Mouse (Mus musculus) v-Abl transformed pro-B cells (cell line): ENCODE results near the gene Rnf26.
"Not testable (repeated sequence)": the region's sequence is repeated elsewhere in the genome, so short reads cannot be mapped to it uniquely, and the experiment has no call there.

Source experiments
- in situ Hi-C, 2 experiments: fragments of 400-800 bp; cut with MboI; formaldehyde crosslinking; loops; one replicate each; pipeline ENCODE4 v1.15.1; 2025; ENCODE audit not compliant: unreplicated experiment in 2 of 2

Rnf26 gene

DNA sequence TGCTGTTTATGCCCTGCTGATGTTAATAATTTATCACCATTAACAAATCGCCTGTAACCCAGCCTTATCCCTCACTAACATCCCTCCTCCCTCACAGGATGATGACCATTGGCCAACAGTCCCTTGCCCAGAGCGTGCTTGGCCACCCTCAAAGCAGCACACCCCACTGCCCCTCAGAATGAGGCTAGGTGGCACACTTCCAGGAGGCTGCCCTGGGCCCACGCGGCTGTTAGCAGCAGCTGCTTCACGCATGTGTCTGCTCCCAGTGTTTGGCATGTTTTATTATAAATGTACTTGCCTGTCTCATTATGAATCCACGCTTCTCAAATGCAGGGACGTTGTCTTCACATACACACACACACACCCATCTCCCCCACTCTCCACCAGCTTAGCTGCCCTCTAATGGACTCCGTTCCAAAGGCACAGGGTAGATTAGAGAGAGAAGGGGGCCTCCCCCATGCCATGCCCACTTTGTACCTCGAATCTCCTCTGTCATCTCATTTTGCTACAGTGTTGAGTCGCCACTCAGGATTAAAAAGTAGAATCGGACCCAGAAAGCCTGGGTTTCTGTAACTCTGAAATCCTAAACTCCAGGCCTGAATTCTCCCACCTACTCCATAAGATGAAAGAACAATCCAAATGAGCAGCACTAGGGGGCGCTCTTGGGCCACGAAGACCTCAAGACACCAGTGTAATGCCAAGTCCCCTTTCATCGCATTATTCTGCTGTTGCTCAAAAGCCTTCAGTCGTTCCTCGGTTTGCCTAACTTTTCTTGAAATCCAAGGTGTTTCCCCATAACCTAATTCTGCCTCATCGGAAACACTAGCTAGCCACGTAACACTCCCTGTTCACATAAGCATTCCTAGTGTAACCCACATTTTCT is 12.5 kb upstream of the Rnf26 start:
- in situ Hi-C loops = loop anchor here (5.0 to 10.0 kb wide), 6 partner anchors 109 to 262 kb away; partner anchors contain the start of genes Nlrx1 (in 2 of the 2) and Cbl (in 1 of the 2)

DNA sequence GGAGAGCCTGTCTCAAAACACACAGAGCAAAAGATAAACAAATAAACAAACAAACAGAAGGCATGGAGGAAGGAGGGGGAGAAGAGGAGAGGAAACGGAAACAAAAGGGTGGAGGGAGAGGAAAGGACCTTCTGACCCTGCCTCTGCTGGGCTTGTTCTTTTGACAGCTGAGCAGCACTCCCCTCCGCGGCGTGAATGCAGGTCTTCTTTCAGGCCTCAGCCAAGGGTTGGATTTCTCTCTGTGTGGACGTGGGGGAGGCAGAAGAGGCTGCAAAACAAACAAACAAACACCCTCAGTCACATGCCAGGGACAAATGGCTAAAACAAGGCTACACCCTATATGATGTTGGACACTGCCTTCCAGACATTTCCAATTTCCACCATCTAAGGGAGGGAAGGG is 11.7 kb upstream of the Rnf26 start:
- in situ Hi-C loops = loop anchor here (5.0 to 10.0 kb wide), 6 partner anchors 110 to 262 kb away; partner anchors contain the start of genes Nlrx1 (in 2 of the 2) and Cbl (in 1 of the 2)

DNA sequence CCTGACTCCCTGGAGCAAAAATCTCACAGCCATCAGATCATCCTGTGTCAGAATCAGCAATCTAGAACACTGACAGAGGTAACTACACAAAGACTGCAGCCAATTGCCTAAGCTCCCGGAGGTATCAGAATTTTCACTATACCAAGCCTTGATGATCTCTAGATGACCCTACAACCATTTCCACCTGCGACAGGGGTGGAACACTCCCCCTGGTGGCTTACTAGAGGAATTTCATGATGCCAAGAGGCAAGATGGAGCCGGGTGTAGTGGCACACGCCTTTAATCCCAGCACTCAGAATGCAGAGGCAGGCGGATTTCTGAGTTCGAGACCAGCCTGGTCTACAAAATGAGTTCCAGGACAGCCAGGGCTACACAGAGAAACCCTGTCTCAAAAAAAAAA is 11.0 kb upstream of the Rnf26 start:
- in situ Hi-C loops = loop anchor here (10.0 kb wide), 3 partner anchors 110 to 230 kb away; partner anchors contain the start of genes Cbl (in 1 of the 2) and Nlrx1 (in 1 of the 2)

DNA sequence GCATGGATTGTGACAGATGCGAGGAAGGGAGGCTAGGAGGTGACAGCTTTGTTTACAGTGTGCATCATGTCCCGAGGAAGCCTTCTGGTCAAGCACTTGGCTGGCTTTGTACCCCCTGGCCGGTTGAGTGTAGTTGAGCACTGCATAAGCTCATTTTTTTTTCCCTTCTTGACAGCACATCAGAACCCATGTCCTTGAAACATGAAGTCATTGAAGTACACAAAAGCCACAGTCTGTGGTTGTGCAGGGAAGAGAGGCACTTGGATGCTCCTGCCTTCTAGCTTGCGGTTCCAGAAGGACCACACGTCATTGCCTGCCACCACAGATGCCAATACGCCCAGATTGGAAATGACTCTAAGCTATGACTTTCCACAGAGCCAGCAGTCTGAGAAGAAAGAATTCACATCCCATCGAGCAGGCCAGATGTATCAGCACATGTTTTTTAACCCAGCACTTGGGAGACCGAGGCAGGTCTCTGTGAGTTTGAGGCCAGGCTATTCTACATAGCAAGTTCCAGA is 6.7 kb upstream of the Rnf26 start:
- in situ Hi-C loops = loop anchor here (10.0 kb wide), 3 partner anchors 115 to 235 kb away; partner anchors contain the start of genes Cbl (in 1 of the 2) and Nlrx1 (in 1 of the 2)

DNA sequence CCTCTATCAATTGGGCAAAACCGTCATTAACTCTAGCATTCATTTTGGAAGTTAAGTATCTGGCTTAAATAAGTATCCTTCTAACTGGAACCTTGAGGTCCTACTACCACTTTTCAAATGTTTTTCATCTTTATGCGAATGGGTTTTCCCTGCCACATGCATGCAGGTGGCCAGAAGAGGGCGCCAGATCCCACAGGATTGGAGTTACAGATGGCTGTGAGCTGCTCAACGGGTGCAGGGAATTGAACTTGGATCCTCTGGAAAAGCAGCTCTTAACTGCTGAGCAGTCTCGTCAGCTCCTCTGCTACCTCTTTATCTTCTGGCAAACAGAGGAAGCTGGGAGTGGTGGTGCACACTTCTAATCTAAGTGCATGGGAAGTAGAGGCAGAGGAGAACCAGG is 5.7 kb upstream of the Rnf26 start:
- in situ Hi-C loops = no loop called here

DNA sequence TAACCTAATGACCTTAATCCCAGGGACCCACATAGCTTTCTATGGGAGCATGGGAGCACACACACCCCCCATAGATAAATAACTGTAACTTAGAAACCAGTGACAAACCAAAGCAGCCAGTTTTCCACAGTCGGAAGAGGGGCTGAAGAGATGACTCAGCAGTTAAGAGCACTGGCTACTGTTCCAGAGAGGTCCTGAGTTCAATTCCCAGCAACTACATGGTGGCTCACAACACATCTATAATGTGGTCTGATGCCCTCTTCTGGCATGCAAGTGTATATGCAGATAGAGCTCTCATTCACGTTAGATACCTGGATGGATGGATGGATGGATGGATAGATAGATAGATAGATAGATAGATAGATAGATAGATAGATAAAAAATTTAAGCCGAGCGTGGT is 2.9 kb upstream of the Rnf26 start:
- in situ Hi-C loops = no loop called here

DNA sequence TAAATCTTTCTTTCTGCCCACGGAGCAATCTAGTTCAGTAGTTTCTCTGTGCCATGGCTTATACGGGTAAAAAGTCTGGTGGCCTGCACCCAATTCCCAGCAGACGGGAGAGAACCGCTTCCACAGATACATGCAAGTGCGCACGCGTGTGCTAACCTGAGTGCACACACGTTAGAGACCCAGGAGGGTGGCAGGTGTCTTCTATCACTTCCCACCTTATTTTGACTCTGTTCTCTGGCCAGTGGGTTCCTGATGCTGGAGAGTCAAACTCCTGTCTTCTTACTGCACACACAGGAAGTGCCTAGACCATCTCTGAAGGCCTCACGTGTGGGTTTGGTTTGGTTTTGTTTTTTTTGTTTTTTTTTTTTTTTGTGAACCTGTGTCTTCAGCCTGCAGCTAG is 2.3 kb upstream of the Rnf26 start:
- in situ Hi-C loops = no loop called here

DNA sequence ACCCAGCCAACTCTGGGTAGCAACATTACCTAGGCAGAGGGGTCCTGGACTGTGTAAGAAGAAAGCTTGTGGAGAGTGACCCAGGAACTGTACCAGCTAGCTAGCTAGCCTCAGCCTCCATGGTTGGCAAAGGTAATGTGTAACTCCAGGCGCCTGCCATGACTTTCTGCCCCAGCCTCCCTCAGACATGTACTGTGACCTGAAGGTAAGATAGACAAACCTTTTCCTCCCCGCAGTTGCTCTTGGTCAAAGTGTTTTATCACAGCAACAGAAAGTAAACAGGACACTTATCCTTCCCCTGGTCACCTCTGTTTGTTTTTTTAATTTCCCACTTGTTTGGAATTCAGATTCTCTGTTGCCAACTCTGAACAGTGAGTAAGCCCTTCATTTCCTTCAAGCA is 1.1 kb upstream of the Rnf26 start:
- in situ Hi-C loops = no loop called here

DNA sequence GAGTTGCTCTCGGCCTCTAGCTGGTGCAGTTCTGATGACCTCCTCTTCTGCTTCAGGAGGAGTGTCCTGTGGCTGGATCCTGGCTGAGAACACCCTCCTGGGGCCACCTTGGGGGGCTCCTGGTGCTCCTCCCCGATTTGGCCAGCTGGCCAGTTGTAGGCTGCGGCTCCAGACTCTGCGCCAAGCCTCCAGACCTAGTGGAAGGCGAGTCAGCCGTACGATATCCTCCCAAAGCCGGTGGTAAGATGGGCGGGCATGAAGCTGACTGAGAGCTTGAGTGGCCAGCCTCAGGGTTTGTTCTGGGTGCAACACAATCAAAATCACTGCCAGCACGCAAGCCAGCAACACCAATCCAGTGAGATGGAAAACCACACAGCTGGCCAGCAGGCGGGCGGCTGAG is 1.4 kb downstream of the Rnf26 start:
- in situ Hi-C loops = not testable (repeated sequence)

DNA sequence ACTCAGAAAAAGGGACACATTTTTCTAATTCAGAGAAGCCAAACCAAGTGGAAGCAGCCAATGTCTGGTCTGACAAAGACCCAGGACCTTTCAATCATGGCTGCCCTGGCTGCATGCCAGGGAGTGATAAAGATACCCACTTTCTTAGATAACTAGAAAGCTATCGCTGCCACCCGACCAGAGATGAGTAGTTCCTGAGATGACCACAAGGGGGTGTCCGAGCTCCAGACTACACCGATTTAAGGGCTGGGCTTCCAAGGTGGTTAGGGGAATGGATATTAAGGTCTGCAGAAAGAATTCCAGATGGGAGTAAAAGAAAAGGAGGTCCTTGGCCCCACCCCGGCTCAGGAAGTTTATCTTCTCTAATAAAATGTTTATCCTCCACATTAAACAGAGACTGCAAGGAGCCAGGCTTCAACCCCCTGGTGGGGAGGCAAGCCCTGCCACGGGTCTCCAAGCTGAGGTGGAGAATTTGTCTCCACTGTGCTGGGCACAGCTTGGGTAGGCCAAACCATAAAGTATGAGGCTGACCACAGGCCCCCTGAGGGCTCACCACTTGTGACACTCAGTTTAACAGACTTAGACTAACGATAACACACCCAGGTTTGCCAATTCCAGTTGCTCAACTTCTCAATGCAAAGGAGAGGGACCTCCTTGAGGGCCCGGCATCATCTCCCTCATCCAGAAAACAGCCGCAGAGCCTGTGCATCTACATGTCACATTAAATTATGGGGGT is 3.8 kb downstream of the Rnf26 start:
- in situ Hi-C loops = no loop called here

DNA sequence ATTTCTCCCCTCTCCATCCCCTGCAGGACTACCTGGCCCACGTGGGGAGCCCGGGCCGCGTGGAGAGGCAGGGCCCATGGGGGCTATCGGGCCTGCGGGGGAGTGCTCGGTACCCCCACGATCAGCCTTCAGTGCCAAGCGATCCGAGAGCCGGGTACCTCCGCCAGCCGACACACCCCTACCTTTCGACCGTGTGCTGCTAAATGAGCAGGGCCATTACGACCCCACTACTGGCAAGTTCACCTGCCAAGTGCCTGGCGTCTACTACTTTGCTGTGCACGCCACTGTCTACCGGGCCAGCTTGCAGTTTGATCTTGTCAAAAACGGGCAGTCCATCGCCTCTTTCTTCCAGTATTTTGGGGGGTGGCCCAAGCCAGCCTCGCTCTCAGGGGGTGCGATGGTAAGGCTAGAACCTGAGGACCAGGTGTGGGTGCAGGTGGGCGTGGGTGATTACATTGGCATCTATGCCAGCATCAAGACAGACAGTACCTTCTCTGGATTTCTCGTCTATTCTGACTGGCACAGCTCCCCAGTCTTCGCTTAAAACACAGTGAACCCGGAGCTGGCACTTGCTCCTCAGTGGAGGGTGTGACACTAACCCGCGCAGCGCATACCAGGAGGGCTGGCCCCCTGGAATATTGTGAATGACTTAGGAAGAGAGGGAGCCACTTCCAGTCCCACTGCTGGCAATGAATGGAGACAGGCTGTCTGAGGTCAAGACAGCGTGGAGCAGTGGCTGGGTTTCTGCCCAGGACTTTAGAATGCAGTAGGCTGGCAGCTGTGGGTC is 4.9 kb downstream of the Rnf26 start:
- in situ Hi-C loops = no loop called here

DNA sequence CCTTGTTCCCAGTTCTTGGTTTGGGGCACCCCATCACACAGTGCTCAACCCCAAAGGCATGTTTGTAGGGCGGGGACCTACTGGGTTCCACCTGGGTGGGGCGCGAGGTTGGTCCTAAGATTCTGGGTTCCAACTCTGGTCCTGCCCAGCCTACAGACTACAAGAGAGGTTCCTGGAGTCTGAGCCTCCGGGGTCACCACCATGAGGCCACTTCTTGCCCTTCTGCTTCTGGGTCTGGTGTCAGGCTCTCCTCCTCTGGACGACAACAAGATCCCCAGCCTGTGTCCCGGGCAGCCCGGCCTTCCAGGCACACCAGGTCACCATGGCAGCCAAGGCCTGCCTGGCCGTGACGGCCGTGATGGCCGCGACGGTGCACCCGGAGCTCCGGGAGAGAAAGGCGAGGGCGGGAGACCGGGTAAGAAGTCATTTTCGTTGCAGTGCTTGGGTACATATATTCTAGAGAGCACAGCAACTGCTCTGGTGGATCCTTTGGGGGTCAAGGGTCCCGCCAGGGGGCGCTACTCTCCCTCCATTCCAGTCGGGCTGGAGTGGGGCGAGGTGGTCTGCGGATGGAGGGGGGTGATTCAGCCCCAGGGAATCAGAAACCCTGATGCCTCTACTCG is 5.6 kb downstream of the Rnf26 start:
- in situ Hi-C loops = no loop called here

DNA sequence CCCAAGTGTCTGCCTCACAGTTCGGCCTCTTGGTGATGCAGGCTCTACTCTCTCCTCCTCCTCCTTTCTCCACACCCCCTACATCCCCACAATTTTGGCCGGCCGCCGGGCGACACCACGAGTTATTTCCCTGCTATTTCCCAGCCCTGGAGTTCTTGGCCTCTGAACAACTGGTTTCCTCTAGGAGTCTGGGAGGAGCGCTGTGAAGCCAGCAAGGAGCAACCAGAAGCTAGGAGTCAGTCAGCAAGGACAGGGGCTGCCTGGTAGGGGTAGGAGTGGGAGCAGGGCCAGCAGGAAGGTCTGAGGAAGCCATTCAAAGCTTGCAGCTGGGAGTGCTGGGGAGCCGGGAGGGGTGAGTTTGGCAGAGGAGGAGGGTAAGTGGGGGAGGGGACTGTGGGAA is 6.2 kb downstream of the Rnf26 start, which contains the start of gene C1qtnf5:
Gene C1qtnf5, plus strand, starts transcription at position 136 of the 400 bp plus-strand sequence.
- in situ Hi-C loops = no loop called here

DNA sequence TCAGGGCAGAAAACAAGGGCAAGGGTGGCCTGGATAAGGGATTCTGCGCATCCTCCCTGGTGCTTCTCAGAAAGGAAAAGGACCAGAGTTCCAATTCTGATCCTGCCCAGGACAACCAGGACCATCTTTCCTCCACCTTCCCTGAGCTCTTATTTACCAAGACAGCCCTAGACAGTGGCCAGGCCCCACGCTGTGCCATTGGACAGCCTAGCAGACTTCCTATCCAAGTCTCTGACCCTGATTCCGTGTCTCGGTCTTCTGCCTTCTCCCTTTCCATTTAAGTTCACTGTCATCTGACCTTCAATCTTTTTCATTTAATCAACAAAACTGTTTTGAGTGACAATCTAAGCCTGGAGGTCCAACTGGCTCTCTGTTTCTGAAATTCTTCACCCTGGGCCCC is 6.7 kb downstream of the Rnf26 start:
- in situ Hi-C loops = no loop called here

DNA sequence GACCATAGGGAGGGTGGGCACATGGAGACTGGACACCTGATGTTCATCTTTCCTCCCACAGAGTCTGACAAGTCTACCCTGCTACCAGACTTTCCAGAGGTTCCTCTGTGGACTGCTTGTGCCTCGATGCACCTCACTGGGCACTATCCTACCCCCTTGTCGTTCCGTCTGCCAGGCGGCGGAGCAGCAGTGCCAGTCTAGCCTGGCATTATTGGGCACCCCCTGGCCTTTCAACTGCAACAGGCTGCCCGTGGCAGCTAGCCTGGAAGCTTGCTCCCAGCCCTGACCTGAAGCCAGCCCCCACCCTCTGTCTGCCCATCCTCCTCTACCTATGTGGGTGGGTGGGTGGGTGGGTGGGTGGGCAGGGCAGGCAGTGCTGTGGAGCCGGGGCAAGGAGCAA is 7.1 kb downstream of the Rnf26 start:
- in situ Hi-C loops = no loop called here

DNA sequence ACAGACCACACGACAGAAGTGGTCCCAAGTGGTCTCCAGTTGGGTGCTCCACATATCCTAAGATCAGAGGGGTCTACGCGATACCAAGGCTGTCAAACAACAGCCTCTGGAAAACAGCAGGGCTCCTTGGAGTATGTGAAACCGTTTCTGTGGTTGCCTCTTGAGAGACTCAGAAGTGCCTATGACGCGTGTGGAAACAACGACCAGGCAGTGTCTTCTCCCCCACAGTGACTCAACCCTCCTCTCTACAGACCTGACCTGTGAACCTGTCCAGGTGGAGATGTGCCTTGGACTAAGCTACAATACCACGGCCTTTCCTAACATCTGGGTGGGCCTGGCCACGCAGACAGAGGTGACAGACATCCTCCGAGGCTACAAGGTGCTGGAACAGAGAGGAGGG is 7.5 kb downstream of the Rnf26 start:
- in situ Hi-C loops = no loop called here

DNA sequence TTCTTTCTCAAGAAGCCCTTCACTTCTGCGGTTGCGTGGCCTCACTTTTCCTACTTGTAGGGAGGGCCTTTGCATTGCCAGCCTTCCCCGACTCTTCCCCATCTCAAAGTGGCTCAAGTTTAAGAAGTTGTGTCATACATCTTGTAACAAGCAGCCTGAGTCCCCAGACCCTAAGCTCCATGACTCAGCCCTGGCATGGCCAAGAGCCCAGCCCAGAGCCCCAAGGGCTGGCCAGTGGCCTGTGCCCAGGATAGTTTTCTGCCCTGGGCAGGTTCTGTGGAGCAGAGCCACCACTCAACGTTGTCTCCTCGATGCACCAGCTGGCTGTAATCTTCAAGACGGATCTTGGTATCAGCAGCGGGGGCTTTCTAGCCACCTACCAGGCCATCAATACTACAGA is 8.4 kb downstream of the Rnf26 start:
- in situ Hi-C loops = no loop called here

DNA sequence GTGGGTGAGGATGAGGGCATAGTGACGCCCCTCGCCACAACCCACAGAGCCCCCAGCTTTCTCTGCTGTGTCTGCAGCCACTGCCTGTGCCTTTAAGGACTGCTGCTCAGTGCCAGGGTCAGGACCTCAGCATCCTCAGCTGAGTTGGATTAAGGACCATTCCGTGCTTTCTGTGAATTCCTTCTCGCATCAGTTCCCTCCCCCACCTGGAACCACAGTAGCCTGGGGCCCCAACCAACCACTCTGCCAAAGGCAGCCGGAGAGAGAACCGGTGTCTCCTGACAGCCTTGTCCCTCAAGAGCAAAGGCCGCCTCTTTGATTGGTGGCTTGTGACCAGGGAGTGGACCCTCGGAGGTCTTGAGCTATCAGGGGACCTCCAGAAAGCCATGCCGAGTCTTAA is 11.8 kb downstream of the Rnf26 start, which contains the start of gene Mfrp:
Gene Mfrp, plus strand, starts transcription at position 240 of the 400 bp plus-strand sequence.
- in situ Hi-C loops = no loop called here

DNA sequence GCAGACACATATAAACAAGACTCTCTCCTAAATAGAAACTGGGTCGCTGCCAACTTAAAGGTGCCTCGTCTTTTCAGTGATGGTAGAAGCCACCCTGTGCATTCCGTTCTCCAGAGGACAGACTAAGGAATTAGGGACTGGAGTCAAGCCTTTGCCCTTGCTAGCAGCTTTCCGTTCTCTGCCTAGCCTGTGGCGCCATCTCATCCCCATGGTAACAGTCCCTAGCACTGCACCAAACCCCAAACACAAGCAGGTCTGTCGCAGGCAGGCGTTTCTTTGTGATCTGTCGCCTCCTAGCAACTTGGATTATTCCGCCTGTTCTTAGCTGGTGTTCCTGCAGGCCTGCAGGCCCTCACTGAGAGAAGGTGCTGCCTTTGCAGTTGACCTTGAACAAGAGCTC is 16.8 kb downstream of the Rnf26 start:
- in situ Hi-C loops = loop anchor here (25.0 kb wide), 1 partner anchor 759 kb away; no protein-coding TSS in a partner anchor

DNA sequence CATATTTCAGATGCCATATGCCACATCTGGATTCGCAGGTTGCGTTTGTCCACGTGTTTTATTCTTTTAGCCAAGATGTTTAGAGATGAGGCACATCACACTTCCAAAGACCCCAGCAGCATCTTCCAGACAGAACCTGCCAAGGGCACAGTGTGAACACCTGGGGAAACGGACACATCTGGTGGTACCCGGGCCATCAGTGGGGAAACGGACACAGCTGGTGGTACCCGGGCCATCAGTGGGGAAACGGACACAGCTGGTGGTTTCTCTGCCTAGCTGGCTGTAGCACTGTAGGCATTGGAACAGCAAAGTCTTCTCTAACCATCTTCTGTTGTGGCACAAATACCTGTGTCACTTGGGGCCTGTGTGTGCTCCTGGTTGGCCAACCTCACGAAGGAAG is 17.5 kb downstream of the Rnf26 start:
- in situ Hi-C loops = loop anchor here (25.0 kb wide), 1 partner anchor 758 kb away; no protein-coding TSS in a partner anchor
